Mouse (Mus musculus) left cerebral cortex, adult 2 months (tissue): ENCODE measurements around the gene Ilkap. TPM values are rescaled to one million over a fixed set of nuclear protein-coding genes. Genes with fewer than 3 reads are reported as not detected.

ENCODE experiments used
- DNase-seq, 2 experiments: peaks; one replicate each; pipeline ENCODE4 v3.0.0; 2021 to 2022; ENCODE audit warnings: low spot score in 2 of 2, mixed read lengths in 1 of 2; ENCODE audit errors: extremely low spot score in 1 of 2
- H3K27ac ChIP-seq: fragments of 200-600 bp; 2 replicates; pipeline ENCODE4 v1.8.1; 2022
- H3K4me3 ChIP-seq: fragments of 200-600 bp; 2 replicates; pipeline ENCODE4 v1.8.1; 2022
- CTCF ChIP-seq: fragments of 200-600 bp; IDR thresholded peaks from 2 replicates; pipeline ENCODE4 v1.8.1; 2022; ENCODE audit warnings: antibody characterized with exemption, mild to moderate bottlenecking, moderate library complexity
- intact Hi-C: fragments of 180-260 bp; cut with DNase I; formaldehyde crosslinking; loops from one replicate; pipeline ENCODE4 v1.15.1; 2025
- total RNA-seq, 2 experiments: library from RNA; stranded (reverse); gene quantifications; 2 replicates each; pipeline ENCODE4 v1.2.3; 2021

Ilkap gene
- total RNA-seq, 2 experiments from 2014 or later: 59.8 to 64.8 TPM

DNA sequence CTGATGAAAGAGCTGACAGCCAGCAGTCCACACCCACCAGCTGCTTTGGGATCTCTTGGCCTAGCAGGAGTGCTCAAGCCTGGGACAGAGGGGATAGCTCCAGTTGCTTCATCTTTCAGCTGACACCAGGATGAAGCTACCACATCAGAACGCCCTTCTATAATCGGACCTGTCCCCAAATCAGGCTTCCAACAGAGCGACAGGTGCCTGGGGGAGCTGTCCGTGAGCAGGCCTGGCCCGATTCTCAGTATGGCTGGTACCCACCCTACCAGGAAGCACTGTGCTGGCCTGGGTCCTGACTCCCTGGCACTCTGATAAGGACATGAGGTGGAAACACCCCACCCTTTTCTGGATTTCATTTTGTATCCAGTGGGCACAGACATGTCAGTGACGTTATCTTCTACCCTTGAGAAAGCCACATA lies 25.2 kb downstream of the Ilkap start:
- Histone ChIP-seq H3K4me3 (no peak overlapping the region), H3K27ac (no peak overlapping the region)
- intact Hi-C loops: no loop called here
- no peak for TF ChIP-seq CTCF
- no peak for DNase-seq

DNA sequence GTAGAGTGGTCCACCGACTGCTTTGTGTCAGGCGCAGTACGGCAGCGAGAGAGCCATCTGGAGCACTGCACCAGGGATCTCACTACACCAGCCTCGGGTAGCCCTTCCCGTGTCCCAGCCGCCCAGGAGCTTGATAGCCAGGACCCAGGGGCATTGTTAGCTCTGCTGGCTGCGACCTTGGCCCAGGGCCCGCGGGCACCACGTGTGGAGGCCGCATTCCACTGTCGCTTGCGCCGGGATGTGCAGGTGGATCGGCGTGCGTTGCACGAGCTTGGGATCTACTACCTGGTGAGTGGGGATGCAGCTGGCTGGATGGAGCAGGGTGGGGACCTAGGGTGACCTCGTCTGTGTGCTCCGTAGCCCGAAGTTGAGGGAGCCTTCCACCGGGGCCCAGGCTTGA lies 28.6 kb downstream of the Ilkap start:
- intact Hi-C loops: no loop called here
- TF ChIP-seq CTCF: no peak

DNA sequence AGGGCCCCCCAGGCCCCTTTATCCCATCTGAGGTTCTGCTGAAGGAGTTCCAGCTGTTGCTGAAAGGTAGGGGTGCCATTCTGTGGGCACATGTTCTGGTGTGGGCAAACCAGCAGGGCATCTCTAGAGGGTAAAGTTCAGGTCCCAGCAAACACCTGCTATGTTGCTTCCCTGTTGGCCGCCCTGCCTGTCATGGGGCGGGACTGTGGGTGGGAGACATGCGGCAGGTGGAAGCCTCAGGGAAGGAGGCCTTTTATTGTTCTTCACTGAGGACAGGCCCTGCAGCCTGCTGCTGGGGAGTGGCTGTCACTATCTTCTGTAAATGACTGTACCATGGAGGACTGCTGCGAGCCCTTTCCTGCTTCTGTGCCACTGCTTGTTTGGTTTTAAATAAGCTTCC lies 29.2 kb downstream of the Ilkap start:
- no peak for TF ChIP-seq CTCF
- Histone ChIP-seq H3K27ac (no peak overlapping the region), H3K4me3 (no peak overlapping the region)
- intact Hi-C loops: no loop called here
- DNase-seq: no peak

More for the DNA sequence above, 28.6 kb downstream of the Ilkap start:
- H3K27ac ChIP-seq: no peak overlapping the region
- DNase-seq: no peak
- no peak overlapping the region for H3K4me3 ChIP-seq

DNA sequence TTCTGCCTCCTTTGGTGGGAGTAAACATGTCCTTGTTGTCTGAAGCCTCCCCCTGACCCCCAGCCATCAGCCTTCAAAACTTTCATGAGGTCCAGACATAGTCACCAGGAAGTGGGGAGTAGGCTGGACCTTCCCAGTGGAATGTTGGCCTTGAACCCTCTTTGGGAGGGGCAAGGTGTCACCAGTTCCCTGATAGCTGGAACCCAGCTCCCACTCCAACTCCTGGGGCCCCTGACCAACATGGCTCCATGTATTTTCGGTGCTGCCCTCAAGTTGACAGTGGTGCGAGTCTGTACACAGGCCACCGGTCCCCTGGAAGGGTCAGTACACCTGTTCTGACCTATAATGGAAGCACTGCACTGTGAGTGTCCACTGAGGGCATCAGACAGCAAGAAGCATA lies 31.3 kb downstream of the Ilkap start:
- H3K27ac ChIP-seq: no peak overlapping the region
- no peak for DNase-seq
- intact Hi-C loops: no loop called here
- no peak overlapping the region for H3K4me3 ChIP-seq
- TF ChIP-seq CTCF: no peak

DNA sequence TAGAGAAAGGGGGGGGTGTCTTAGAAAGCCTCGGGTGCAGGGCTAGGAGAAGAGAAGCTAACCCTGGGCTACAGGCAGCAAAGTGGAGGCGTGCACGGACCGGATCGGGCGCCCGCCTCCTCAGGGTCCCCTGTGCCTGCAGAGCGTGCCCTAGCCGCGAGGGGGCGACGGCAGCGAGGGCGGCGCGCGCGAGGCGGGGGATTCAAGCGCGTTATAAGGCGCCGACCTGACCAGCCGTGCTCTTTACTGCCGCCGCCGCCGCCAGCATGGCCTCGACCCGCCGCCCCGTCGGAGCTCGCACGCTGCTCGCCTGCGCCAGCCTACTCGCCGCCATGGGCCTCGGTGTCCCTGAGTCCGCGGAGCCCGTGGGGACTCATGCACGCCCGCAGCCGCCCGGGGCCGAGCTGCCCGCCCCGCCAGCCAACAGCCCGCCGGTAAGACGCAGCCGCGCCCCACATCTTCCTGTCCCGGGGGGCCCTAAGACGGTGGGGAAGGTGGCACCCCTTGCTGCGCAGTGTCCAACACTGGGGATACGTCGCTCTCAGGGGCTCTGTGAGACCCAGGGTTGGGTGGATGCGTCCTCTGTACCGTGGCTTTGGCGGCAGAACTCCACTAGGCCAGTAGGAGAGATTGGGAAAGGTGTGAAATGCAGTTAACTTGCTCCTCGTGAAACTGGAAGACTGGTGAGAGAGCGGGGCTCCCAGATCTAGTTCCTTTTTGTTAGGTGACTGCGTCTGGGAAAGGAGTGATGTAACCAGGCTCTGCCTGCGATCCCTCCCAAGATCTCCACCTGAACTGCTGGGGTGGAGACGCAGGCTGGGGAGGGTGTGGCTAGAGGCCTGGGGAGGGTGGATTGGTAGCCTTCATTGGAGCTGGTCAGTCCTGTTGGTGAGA lies 32.2 kb downstream of the Ilkap start, which contains the start of gene Erfe:
TSS of gene Erfe (plus strand) at position 216 of the 894 bp plus-strand sequence.
- peak; percentile 81 for TF ChIP-seq CTCF
- peak; percentile 37 to 43 for DNase-seq
- Histone ChIP-seq H3K27ac (no peak within 1 kb of the TSS), H3K4me3 (peak within 1 kb of the TSS; percentile 43)
- intact Hi-C loops: no loop called here

DNA sequence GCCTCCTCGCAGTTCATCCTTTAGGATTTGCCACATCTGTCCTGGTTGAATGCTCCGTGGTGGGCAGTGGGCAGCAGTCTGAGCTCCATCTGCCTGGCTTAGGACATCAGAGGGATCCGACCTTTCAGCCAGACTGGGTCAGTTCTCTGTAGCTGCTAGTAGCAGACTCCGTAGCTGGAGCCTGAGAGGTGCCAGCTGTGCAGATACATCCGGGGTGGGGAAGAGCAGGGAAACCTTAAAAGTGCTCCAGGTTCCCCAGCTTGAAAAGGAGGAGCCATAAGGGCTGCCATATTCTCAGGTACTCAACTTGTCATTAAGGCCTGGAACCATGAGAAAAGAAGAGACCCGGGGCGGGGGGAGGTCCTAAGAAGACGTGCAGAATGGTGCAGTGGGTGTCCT lies 32.8 kb downstream of the Ilkap start:
- no peak overlapping the region for H3K27ac ChIP-seq
- DNase-seq: no peak
- intact Hi-C loops: no loop called here
- TF ChIP-seq CTCF: no peak
- H3K4me3 ChIP-seq: no peak overlapping the region; the same call in 1 of the 2 replicates

DNA sequence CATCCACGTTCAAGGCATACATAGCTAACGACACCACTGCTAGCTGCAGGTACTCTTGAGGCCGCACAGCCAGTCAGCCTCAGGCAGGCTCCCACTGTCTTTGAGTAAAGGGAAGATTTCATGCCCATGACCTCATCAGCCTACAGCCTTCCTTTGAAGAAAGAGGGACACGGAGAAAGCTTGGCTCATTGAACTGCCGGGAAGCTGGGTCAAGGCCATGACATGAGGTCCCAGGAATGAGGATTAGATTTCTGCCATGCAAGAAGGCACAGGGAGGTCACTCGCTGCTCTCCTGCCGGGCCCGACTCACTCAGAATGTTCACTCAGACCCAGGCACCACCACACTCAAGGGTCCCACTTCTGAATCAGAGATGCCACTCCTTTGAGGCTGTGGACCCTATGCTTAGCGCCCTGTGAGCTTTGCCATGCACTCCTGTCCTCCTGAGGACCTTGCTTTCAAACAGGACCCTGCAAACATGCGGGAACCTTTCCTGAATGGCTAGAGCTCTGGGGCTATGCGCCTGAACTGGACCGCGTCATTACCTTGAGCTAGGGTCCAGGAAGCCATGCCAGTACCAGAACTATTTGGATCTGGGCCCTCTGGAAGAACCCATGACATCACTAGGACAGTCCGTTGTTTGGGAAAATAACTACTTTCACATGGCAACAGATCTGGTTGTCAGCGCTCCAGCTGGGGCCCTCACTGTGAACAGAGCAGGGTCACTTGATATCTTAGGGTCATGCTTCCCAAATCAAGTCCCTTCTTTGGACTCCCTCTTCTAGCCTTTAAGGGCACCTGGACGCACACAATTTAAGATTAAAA lies 33.6 kb downstream of the Ilkap start:
- TF ChIP-seq CTCF: no peak
- intact Hi-C loops: no loop called here
- no peak for DNase-seq
- Histone ChIP-seq H3K27ac (no peak overlapping the region), H3K4me3 (no peak overlapping the region)

DNA sequence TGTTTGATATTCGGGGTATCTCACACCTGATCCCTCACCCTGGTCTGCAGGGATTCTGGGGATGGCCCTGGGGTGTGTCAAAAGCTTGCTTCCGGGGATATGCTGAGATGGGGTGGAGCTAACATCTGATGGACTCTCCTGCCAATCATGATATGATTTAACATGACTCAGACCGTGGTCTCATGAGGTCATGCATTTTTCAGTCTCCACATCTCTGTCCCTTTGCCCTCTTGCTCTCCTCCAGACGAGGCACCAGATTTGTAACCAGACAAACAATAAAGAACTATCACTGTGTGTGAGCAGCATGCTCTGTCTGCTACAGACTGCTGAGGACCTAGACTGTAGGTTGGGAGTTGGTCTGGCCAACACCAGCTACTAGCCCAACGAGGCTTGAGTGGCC lies 36.5 kb downstream of the Ilkap start:
- Histone ChIP-seq H3K4me3 (no peak overlapping the region), H3K27ac (no peak overlapping the region)
- no peak for DNase-seq
- intact Hi-C loops: no loop called here
- no peak for TF ChIP-seq CTCF

DNA sequence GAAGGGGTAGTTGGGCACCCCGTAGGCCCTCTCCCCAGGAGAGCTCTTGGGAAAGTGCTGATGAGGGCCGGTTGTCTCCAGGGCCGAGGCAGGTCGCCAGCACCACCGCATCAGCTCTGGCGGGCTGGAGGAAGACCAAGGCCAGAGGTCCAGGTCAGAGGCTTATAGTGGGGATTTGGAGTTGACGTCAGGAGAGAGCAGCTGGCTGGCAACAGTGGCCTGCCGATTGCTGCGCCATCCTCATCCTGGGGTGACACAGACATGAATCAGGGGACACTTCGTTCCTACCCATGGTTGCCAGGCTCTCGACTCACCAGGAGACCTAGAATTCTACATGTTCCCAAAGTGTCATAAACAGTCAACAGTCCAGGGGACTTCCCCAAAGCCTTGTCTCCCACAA lies 42.5 kb downstream of the Ilkap start:
- intact Hi-C loops: no loop called here
- Histone ChIP-seq H3K4me3 (no peak overlapping the region), H3K27ac (no peak overlapping the region)
- no peak for DNase-seq
- no peak for TF ChIP-seq CTCF

DNA sequence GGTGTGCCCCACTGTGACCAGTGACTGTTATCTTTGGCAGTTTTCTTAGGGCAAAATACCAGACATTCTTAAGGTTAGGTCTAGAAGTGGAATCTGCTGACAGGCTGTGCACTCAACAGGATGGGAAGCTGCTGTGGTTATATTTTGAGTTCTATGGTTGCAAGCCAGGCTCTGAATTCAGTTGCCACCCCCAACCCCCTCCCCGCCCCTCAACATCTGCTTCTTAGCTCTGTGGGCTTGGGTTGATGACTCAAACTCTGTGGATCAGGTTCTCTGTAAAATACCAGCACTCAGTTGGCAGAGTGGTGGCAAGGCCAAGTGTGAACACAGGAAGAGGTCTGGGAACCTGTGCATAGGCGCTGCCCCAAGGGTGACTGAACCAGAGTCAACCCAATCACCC lies 46.3 kb downstream of the Ilkap start:
- no peak for DNase-seq
- no peak for TF ChIP-seq CTCF
- H3K27ac ChIP-seq: no peak overlapping the region
- no peak overlapping the region for H3K4me3 ChIP-seq
- intact Hi-C loops: no loop called here

DNA sequence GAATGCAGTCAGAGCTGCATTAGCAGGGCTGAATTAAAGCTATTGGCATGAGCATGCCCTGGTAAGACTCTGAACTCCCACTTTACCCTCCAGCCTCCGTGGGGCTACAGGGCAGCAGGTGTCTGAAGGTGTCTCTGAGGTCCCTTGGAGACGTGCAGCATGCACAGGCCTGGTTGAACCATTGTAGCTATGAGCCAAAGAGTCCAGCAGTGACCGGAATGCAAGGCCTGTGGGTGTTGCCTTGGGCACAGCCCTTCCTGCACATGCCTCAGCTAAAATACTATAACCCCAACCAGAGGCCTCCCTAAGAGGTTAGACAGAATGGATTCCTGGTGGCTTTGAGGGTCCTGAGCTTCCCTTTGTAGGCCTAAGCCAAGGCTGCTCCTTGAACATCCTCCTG lies 47.4 kb downstream of the Ilkap start:
- no peak overlapping the region for H3K4me3 ChIP-seq
- intact Hi-C loops: no loop called here
- TF ChIP-seq CTCF: no peak
- no peak for DNase-seq
- H3K27ac ChIP-seq: no peak overlapping the region

DNA sequence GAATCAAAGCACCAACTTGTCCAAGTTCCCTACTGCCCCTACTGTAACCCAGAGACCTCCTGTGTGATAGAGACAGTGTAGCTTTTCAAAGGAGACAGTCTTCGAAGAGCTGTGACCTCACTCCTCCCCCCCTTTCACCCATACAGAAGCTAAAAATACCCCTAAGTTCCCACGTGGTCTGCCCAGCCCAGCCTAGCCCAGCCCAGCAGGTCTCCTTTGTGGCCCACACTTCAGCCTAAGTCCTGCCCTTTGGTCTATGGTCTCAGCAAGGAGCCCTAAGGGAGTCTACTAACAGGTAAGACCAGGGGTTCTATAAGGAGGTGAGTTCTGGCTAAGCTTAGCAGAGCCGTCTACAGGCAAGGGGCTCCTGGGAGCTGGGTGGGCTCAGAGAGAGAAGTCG lies 47.8 kb downstream of the Ilkap start, which contains the start of gene Klhl30:
TSS of gene Klhl30 (plus strand) at position 176 of the 400 bp plus-strand sequence.
- Histone ChIP-seq H3K27ac (no peak within 1 kb of the TSS), H3K4me3 (no peak within 1 kb of the TSS)
- no peak for TF ChIP-seq CTCF
- no peak for DNase-seq
- intact Hi-C loops: no loop called here
